In the genomic region with DNA sequence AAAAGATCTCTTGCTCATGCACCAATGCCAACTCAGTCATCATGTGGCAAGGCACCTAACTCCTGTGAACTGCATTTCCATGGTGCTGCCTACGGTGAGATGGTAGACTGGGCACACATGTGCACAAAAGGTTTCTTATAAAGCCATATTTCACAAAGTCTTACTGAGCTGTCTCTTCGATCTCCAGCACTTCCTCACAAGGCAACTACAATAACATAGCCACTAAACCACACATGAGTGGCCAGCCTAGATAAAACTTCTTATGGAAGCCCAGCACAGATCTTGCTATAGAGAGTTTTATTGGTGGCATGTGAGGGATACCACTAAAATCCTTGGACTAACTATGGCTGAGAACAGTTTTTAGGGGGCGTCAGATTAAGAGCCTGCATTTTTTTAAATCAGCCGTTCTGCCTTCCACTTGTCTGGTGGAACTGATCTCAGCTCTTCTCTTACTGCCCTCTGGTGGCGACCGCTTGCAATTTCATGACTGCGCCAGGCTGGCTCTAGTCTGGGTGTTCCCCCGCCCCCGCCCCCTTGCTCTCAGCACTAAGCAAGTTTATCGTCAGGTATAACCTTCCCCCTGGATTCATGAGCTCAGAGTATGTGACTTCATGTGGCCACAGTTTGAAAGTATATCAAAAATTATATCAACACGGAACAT, we compare ENCODE assay signal across 8 mouse cellular contexts.
A peak's percentile ranks its signal among the peaks of the same experiment; 100 is the strongest.
DNase-seq lines count a peak whose midpoint lies in the region; ATAC-seq lines count a peak whose summit lies in the region.

No protein-coding gene starts in this region.

- no peak for ATAC-seq in neural tube, embryonic 15.5 days (ENCODE audit: low FRiP score)
- 0 out of 2 replicates have a peak, but pooled peaks have one; percentile 55 for ATAC-seq in forebrain, embryonic 15.5 days (replicated peaks)
- ATAC-seq in hindbrain, embryonic 15.5 days (ENCODE audit: low FRiP score, low read depth) = peak; percentile 52; the same call in 1 of the 2 replicates
- peak; percentile 10; the same call in 1 of the 2 replicates for ATAC-seq in midbrain, embryonic 13.5 days

- 21% methylated on average over 11 of the region's 11 CpGs for WGBS in neural tube, embryonic 15.5 days
- 22% methylated on average over 11 of the region's 11 CpGs for WGBS in forebrain, embryonic 15.5 days
- 20% methylated on average over 11 of the region's 11 CpGs for WGBS in hindbrain, embryonic 15.5 days
- WGBS in midbrain, embryonic 13.5 days = 22% methylated on average over 11 of the region's 11 CpGs

- no peak overlapping the region for H3K4me3 ChIP-seq in neural tube, embryonic 15.5 days (replicated peaks)
- no peak overlapping the region for H3K4me3 ChIP-seq in forebrain, embryonic 15.5 days
- no peak overlapping the region for H3K4me3 ChIP-seq in hindbrain, embryonic 15.5 days
- H3K4me3 ChIP-seq in midbrain, embryonic 13.5 days (replicated peaks) = no peak overlapping the region

- H3K9ac ChIP-seq in neural tube, embryonic 15.5 days (replicated peaks) = no peak overlapping the region
- no peak overlapping the region for H3K9ac ChIP-seq in forebrain, embryonic 15.5 days (replicated peaks)
- no peak overlapping the region for H3K9ac ChIP-seq in hindbrain, embryonic 15.5 days
- H3K9ac ChIP-seq in midbrain, embryonic 13.5 days (replicated peaks) = no peak overlapping the region

- no peaks in the 10 kb centered on the region for H3K36me3 ChIP-seq in neural tube, embryonic 15.5 days
- no peaks in the 10 kb centered on the region for H3K36me3 ChIP-seq in forebrain, embryonic 15.5 days
- no peaks in the 10 kb centered on the region for H3K36me3 ChIP-seq in hindbrain, embryonic 15.5 days
- H3K36me3 ChIP-seq in midbrain, embryonic 13.5 days = no peaks in the 10 kb centered on the region

- H3K4me2 ChIP-seq in neural tube, embryonic 15.5 days = no peak overlapping the region
- H3K4me2 ChIP-seq in forebrain, embryonic 15.5 days (replicated peaks) = no peak overlapping the region
- H3K4me2 ChIP-seq in hindbrain, embryonic 15.5 days = no peak overlapping the region
- no peak overlapping the region for H3K4me2 ChIP-seq in midbrain, embryonic 13.5 days (replicated peaks)

- no peak overlapping the region for H3K27ac ChIP-seq in neural tube, embryonic 15.5 days (replicated peaks)
- H3K27ac ChIP-seq in forebrain, embryonic 15.5 days (replicated peaks) = no peak overlapping the region
- no peak overlapping the region for H3K27ac ChIP-seq in hindbrain, embryonic 15.5 days (replicated peaks)
- no peak overlapping the region for H3K27ac ChIP-seq in midbrain, embryonic 13.5 days

- no peaks in the 10 kb centered on the region for H3K27me3 ChIP-seq in neural tube, embryonic 15.5 days (replicated peaks)
- H3K27me3 ChIP-seq in forebrain, embryonic 15.5 days = no peaks in the 10 kb centered on the region
- H3K27me3 ChIP-seq in hindbrain, embryonic 15.5 days = no peaks in the 10 kb centered on the region
- no peaks in the 10 kb centered on the region for H3K27me3 ChIP-seq in midbrain, embryonic 13.5 days

- peak; percentile 84 for DNase-seq in neural tube, embryonic 10.5 days (ENCODE audit: extremely low spot score, low spot score)
- peak; percentile 76 for DNase-seq in cerebellum, adult 11-12 months
- DNase-seq in left cerebral cortex, postnatal 10 days (ENCODE audit: extremely low spot score in 1 of 2, low spot score in 2 of 2) = peak; percentile 78 to 84
- peak; percentile 81 for DNase-seq in testis, postnatal 10 days (ENCODE audit: low spot score)

- peaks cover 14% of the 10 kb centered on the region; the same call in 1 of the 2 replicates for H3K4me1 ChIP-seq in neural tube, embryonic 15.5 days
- peaks cover 13% of the 10 kb centered on the region for H3K4me1 ChIP-seq in forebrain, embryonic 15.5 days
- H3K4me1 ChIP-seq in hindbrain, embryonic 15.5 days (replicated peaks) = peaks cover 39% of the 10 kb centered on the region
- H3K4me1 ChIP-seq in midbrain, embryonic 13.5 days (replicated peaks) = peaks cover 28% of the 10 kb centered on the region

- no peaks in the 10 kb centered on the region for H3K9me3 ChIP-seq in neural tube, embryonic 15.5 days (replicated peaks)
- no peaks in the 10 kb centered on the region for H3K9me3 ChIP-seq in forebrain, embryonic 15.5 days
- H3K9me3 ChIP-seq in hindbrain, embryonic 15.5 days = no peaks in the 10 kb centered on the region
- H3K9me3 ChIP-seq in midbrain, embryonic 13.5 days = no peaks in the 10 kb centered on the region

- intact Hi-C loops in left cerebral cortex, postnatal 10 days (cut with DNase I) = loop anchor here (5.0 to 10.0 kb wide), 2 partner anchors 178 to 231 kb away; no protein-coding TSS in a partner anchor
